Mouse (Mus musculus): Measurements from ENCODE around the gene Gm2663. TPM values are rescaled to one million over a fixed set of nuclear protein-coding genes. Genes with fewer than 3 reads are reported as not detected.
"Not testable (repeated sequence)": the region's sequence is repeated elsewhere in the genome, so short reads cannot be mapped to it uniquely, and the experiment has no call there.

The Gm2663 gene
- not detected for polyA plus RNA-seq (2017; shearing (Covaris generic))

DNA sequence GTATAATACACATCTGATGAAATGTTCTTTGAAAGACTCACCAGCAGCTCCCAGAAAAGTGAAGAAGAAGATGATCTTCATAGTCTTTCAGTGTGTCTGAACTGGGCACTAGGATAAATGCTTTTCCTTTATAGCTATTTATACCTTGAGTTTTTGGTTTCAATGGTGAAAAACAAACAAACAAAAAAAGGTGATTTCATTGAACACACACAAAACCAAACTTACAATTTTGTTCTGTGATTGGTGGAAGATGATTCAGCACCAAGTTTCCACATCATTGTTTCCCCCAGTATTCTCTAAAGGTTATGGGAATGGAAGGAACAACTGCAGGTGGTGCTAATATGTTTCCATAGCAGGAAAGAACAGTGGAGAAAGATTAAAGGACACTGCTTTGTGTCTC, at the start of gene Gm2663:
Gene Gm2663 (minus strand): TSS at position 101 of the 400 bp plus-strand sequence.
- not testable (repeated sequence) for ATAC-seq

GRCm38 (mm10) chr6:41048602-41049001, 49.3 kb upstream of the Gm2663 start:
- no peak for ATAC-seq

- ATAC-seq = peak; percentile 72
Observed at GRCm38 (mm10) chr6:41047961-41048360, 48.7 kb upstream of the Gm2663 start.

DNA sequence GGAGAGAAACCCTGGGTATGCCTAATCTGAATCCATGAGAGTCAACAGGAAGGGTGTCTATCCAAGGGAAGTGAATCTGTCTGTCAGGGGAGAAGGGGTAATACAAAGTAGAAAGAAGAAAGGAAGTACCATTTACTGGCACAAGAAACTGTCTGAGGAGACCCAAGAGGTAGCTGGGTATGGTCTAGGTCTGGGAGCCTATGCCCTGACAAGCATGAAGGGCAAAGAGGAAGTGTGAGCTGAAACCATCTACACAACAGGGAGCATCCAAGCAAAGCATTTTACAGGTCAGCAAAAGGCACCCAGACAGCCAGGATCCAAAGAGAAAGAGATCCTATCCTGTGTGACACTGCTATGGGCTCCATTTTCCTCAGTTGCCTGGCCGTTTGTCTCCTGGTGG, 47.9 kb upstream of the Gm2663 start:
- peak; percentile 10 for ATAC-seq

DNA sequence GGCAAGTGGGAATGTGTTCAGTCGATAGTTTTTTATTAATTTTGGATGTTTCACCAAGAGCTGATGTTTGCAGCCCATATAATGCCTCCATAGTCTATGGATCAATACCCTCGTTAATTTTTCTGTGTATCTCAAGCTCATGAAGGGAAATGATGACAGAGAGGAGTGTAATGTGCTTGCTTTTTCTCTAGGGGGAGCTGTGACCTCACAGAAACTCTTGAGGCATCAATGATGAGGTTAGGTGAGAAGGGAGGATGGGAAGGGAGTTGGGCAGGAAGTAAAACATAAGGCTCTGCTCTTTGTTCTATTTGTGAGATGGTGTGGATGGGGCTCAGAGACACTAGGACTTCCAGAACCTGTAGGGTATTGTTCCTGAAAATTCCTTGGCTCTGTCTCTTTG, 47.3 kb upstream of the Gm2663 start:
- peak; percentile 84 for ATAC-seq

GRCm38 (mm10) chr6:41044753-41045152, 45.5 kb upstream of the Gm2663 start:
- ATAC-seq = no peak

DNA sequence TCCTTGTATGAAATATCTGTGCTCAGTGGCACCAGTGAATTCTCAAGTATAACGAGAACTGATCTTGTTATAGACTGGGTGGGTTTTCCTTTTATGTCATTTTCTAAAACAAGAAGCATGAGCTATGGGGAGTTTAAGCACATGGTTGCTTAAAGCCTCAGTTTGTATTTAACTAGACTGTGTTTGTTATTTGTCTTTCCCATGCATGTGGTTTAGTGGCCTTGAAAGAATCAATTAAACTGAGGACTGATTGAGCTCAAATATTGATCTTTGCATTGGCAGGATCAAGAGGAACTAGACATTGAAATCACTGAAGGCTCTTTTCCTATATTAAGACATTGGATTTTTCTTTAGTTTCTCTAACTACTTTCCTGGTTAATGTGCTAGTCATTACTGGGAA, 45.0 kb upstream of the Gm2663 start:
- no peak for ATAC-seq

- ATAC-seq = no peak
Observed at GRCm38 (mm10) chr6:41035409-41035808, 36.1 kb upstream of the Gm2663 start, which contains the start of gene 2210010C04Rik. TSS of gene 2210010C04Rik (minus strand) at chr6:41035509.

DNA sequence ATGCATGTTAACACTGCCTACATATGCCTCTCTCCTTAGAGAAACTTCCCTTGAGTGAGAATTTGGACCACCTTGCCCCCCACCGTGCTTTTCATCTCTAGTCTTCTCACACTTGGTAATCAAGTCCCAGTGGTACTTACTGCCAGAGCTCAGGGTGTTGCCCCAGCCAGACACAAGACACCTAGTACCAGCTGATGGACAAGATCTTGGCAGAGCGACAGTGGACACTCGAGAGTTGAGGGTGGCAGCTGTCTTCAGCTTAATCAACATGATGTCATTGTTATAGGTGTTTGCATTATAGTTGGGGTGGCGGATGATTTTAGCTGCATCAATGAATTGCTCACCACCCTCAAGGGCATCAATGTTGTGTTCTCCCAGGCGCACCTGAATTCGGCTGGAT, 33.5 kb upstream of the Gm2663 start:
- ATAC-seq = no peak

- no peak for ATAC-seq
Observed at GRCm38 (mm10) chr6:41032231-41032630, 33.0 kb upstream of the Gm2663 start.

DNA sequence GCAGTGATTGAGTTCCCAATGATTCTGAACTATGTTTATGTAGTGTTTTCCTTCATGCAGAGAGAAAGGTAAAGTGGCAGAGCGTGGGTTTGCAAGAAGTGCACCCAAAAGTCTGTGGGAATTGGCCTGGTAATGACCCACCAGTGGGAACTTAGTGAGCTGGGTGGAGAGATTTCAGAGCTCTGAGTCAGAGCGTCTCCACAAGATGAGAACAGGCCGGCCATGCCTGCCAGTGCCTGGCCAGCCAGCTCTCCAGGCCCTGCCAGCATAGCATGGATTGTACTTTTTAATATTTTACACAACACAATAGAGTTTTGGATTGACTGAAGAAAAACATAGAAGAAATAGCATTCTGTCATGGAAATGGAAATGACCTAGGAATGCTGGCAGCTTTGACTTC, 31.5 kb upstream of the Gm2663 start:
- no peak for ATAC-seq

DNA sequence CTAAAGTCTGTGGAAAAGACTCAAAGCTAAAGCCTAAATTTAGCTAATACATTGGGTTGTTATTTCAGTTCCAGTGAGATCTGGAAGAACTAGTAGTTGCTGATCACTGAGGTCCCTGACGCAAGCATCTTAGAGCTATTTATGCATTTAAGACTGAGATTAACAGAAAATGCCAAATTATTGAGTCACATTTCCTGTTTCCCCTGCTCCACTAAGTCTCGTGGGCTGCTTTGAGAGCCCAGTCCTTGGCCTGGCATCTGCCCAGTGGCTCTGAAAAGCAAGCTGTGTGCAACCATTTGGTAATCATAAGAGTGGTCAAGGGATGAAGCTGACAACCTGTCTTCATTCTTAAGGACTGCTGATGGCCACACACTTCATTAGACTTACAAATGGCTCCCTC, 27.8 kb upstream of the Gm2663 start:
- no peak for ATAC-seq

DNA sequence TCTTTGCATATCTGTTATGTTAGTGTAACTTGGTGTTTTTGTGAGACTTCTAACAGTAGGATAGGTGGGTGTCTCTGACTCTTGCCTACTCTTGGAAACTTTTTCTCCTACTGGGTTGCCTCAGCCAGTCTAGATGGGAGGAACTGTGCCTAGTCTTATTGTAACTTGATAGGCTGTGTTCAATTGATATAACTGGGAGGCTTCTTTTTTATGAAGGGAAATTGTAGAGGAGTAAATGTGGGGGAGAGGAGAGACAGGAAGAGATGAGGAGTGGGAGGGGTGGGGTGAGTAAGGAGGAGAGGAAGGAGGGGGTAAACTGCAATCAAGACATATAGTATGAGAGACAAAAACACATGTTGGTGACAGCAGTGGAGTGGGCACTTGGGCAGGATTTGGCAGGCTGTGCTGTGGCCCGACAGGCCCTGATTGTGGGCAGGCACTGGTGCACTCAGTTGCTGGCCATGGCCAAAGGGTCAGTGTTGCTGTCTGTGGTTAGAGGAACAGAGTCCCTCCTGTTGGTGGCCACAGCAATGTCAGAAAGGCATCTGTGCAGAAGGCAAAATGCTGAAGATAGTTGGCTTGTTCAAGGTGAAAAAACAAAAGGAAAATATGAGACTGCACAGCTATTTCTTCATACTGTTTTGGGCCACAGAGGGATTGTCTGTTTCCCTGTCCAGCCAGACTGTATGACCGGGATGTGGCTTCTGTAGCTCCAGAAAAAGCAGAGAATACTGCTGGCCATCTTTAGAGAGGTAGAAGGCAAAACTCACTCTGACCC, 26.8 kb upstream of the Gm2663 start:
- ATAC-seq = peak; percentile 37

- no peak for ATAC-seq
Observed at GRCm38 (mm10) chr6:41019140-41019539, 19.9 kb upstream of the Gm2663 start.

GRCm38 (mm10) chr6:41018629-41019028, 19.4 kb upstream of the Gm2663 start:
- ATAC-seq = no peak

DNA sequence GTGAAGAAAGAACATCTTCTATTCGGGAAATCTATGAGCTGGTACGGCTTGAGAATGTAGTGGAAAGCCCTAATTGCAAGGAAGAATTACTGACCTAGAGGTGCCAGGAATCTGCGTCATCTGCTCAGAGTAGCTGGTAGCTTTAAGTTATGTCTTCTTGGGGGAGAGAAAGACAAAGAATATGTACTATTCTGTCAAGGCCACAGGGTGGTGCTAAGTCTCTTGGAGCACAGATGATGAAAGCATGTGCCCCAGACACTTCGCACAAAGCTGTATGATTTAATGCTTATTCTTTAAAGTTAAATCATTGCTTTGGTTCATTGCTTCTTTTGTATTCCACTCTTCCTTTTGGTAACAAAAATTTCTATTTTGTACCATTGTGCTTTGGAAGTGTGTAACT, 15.8 kb upstream of the Gm2663 start:
- ATAC-seq = peak; percentile 56

GRCm38 (mm10) chr6:40964454-40964853, 34.8 kb downstream of the Gm2663 start, which contains the start of gene 1810009J06Rik:
TSS of gene 1810009J06Rik (plus strand) at chr6:40964754.
- ATAC-seq = not testable (repeated sequence)

DNA sequence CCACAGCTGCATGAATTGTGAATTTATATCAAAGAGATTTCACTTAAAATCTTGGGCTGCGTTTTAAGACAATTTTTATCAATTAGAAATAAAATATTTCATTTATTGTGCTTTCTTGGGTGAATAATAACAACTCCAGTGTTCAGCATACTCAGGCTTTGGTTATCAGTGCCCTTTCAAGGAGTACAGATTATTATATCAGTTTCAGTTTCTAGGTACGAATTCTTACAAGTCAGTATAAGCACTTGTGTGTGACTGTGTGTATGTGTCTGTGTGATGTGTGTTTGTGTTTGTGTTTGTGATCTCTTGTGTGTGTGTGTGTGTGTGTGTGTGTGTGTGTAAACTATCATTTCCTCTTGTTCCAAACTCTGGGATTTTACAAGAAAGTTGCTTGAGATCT, 45.6 kb downstream of the Gm2663 start:
- ATAC-seq = no peak

GRCm38 (mm10) chr6:40951770-40952169, 47.5 kb downstream of the Gm2663 start, which contains the start of gene Gm4744:
TSS of gene Gm4744 (minus strand) at chr6:40951870.
- ATAC-seq = no peak

Other genes starting within 250 kb of the Gm2663 start
- gene Moxd2, start 112.0 kb downstream of the Gm2663 start, polyA plus RNA-seq (2017; shearing (Covaris generic)) = under 1 TPM; 0.33 to 0.46 TPM
- gene Prss58, start 99.1 kb downstream of the Gm2663 start, polyA plus RNA-seq (2017; shearing (Covaris generic)) = not detected
- gene 1700074P13Rik, start 58.9 kb downstream of the Gm2663 start, polyA plus RNA-seq (2017; shearing (Covaris generic)) = not detected
- not detected for gene Gm4744, start 47.6 kb downstream of the Gm2663 start, polyA plus RNA-seq (2017; shearing (Covaris generic))
- 1 to 10 TPM in 1 of 2 experiments, not detected in 1; 1.0 TPM for gene 1810009J06Rik, start 34.7 kb downstream of the Gm2663 start, polyA plus RNA-seq (2017; shearing (Covaris generic))
- gene 2210010C04Rik, start 36.0 kb upstream of the Gm2663 start, polyA plus RNA-seq (2017; shearing (Covaris generic)) = not detected